In the genomic region with DNA sequence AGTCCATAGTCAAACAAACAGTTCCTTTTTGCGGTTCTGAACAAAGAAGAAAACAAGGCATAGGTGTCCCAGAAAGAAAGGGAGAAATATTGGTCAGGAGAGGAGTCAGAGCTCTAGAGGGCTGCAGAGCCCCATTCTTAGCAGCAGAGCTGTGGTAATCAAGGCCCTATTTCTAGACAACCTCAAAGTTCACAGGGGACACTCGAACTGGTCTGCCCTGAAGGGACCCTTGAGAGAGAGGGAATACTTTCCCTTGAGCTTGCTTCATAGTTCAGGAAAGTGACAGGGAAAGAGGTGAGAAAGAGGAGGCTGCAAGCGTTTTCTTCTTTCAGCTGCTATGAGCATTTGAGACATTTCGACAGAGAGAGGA, we compare ENCODE assay signal across 21 mouse cellular contexts. TPM values are rescaled to one million over a fixed set of nuclear protein-coding genes. Genes with fewer than 3 reads are reported as not detected.
DNase-seq lines count a peak whose midpoint lies in the region; ATAC-seq and TF ChIP-seq lines count a peak whose summit lies in the region.
"Had no signal": no experiment of that assay in that cellular context is flagged by ENCODE, and none has a peak within 500 bp of the region (broad histone marks: within the 10 kb centered on the region; RNA-seq: fewer than 3 reads in every experiment).

No protein-coding gene starts in this region.

- no peak overlapping the region for H3K9ac ChIP-seq in heart, embryonic 11.5 days (ENCODE audit: low read depth, low read length)
- no peak overlapping the region for H3K9ac ChIP-seq in kidney, postnatal 0 days (ENCODE audit: low read depth, low read length)
- H3K9ac ChIP-seq: forebrain, embryonic 15.5 days; heart, embryonic 15.5 days; midbrain, embryonic 13.5 days had no signal

- intact Hi-C loops in heart, postnatal 14 days (cut with DNase I): no loop called here

- peaks cover 17% of the 10 kb centered on the region for H3K4me1 ChIP-seq in heart, embryonic 11.5 days (ENCODE audit: control insufficient read depth, insufficient read depth, low read length)
- H3K4me1 ChIP-seq in kidney, postnatal 0 days (replicated peaks; ENCODE audit: insufficient read depth, low read length): peaks cover 15% of the 10 kb centered on the region
- H3K4me1 ChIP-seq: midbrain, embryonic 13.5 days had no signal

- no peak for TF ChIP-seq CTCF in kidney, postnatal 0 days (IDR thresholded peaks at IDR 0.05; ENCODE audit: low read depth)

- no peaks in the 10 kb centered on the region for H3K36me3 ChIP-seq in heart, embryonic 11.5 days (ENCODE audit: control insufficient read depth, insufficient read depth, low read length)
- H3K36me3 ChIP-seq in kidney, postnatal 0 days (ENCODE audit: insufficient read depth, low read length): no peaks in the 10 kb centered on the region
- H3K36me3 ChIP-seq: embryonic facial prominence, embryonic 10.5 days; forebrain, embryonic 15.5 days; heart, embryonic 15.5 days; midbrain, embryonic 13.5 days had no signal

- ATAC-seq in heart, embryonic 11.5 days (replicated peaks; ENCODE audit: insufficient number of reproducible peaks, low FRiP score, low TSS enrichment): no peak
- ATAC-seq in kidney, postnatal 0 days (replicated peaks; ENCODE audit: low FRiP score, low read depth): peak; percentile 48
- ATAC-seq: forebrain, embryonic 15.5 days; hindbrain, embryonic 16.5 days; midbrain, embryonic 13.5 days; Patski had no signal

- H3K27ac ChIP-seq in heart, embryonic 11.5 days (ENCODE audit: low read depth, low read length): no peak overlapping the region
- H3K27ac ChIP-seq in kidney, postnatal 0 days: peak overlapping the region; percentile 63
- H3K27ac ChIP-seq: forebrain, embryonic 15.5 days; midbrain, embryonic 13.5 days had no signal

- H3K27me3 ChIP-seq in heart, embryonic 11.5 days (ENCODE audit: control insufficient read depth, insufficient read depth, low read length): no peaks in the 10 kb centered on the region
- no peaks in the 10 kb centered on the region for H3K27me3 ChIP-seq in kidney, postnatal 0 days (ENCODE audit: insufficient read depth, low read length)
- H3K27me3 ChIP-seq: forebrain, embryonic 15.5 days; heart, embryonic 15.5 days; midbrain, embryonic 13.5 days; Patski had no signal

- DNase-seq in heart, postnatal 14 days: no peak
- DNase-seq in kidney, postnatal 0 days (ENCODE audit: low spot score): no peak
- no peak for DNase-seq in kidney, adult 18-20 months
- DNase-seq in lung, postnatal 14 days: peak; percentile 16
- no peak for DNase-seq in lung, postnatal 25 days (ENCODE audit: low spot score)
- no peak for DNase-seq in thymus, postnatal 14 days
- DNase-seq in thymus, adult 18-20 months: no peak
- DNase-seq: B cell, adult 2 months; cerebellum, postnatal 36 days; layer of hippocampus, postnatal 36 days; spleen, adult 18-20 months had no signal

- no peak overlapping the region for H3K4me3 ChIP-seq in heart, embryonic 11.5 days (ENCODE audit: low read depth, low read length)
- no peak overlapping the region for H3K4me3 ChIP-seq in kidney, postnatal 0 days (replicated peaks; ENCODE audit: low read depth, low read length)
- H3K4me3 ChIP-seq: embryonic facial prominence, embryonic 10.5 days; erythroblast, embryonic 14.5 days; forebrain, embryonic 15.5 days; heart, embryonic 15.5 days; midbrain, embryonic 13.5 days; myocyte had no signal

- 49% methylated on average over 4 of the region's 4 CpGs for WGBS in heart, embryonic 11.5 days (ENCODE audit: insufficient replicate concordance)
- WGBS in kidney, postnatal 0 days: 27% methylated on average over 4 of the region's 4 CpGs

- H3K9me3 ChIP-seq in heart, embryonic 11.5 days (replicated peaks; ENCODE audit: control insufficient read depth, low read length): no peaks in the 10 kb centered on the region
- H3K9me3 ChIP-seq in kidney, postnatal 0 days (replicated peaks; ENCODE audit: low read length): no peaks in the 10 kb centered on the region
- H3K9me3 ChIP-seq: embryonic facial prominence, embryonic 10.5 days; forebrain, embryonic 15.5 days; heart, embryonic 15.5 days; midbrain, embryonic 13.5 days had no signal

- peak overlapping the region; percentile 14; the same call in 1 of the 2 replicates for H3K4me2 ChIP-seq in heart, embryonic 11.5 days
- H3K4me2 ChIP-seq in kidney, postnatal 0 days (ENCODE audit: low read length): no peak overlapping the region
- H3K4me2 ChIP-seq: forebrain, embryonic 15.5 days; heart, embryonic 15.5 days; midbrain, embryonic 13.5 days had no signal

RNA-seq across cellular contexts. Expression of a gene that starts 47.3 kb away (rescaled TPM):
- polyA plus RNA-seq in heart, embryonic 11.5 days (2014; fragmentation: Nextera tagmentation; extraction: Ambion mirVana): 1.3 and 1.7 TPM in 2 replicates
- total RNA-seq in heart, postnatal 14 days (2021): 1 to 10 TPM; 2.1 to 2.7 TPM
- 2.9 and 3.2 TPM in 2 replicates for polyA plus RNA-seq in kidney, postnatal 0 days (2015; fragmentation: Nextera tagmentation; extraction: Ambion mirVana)
- total RNA-seq: neutrophil, adult 5-6 weeks had no signal
- polyA plus RNA-seq: erythroblast, embryonic 14.5 days had no signal
